Mouse (Mus musculus) CH12.LX (cell line): ENCODE measurements at regions not wholly inside any gene's neighbourhood (a gene's known extent, or its start where the extent isn't known, plus 50 kb on each side); places are given as distances from the start of the nearest gene placed in this dataset.

Source experiments
- DNase-seq: peaks from one replicate; pipeline ENCODE4 v3.0.0-alpha.2; 2013; ENCODE audit errors: extremely low read depth
- H3K27ac ChIP-seq: 2 replicates; pipeline ENCODE4 v1.5.1; 2012; ENCODE audit warnings: low read depth, mild to moderate bottlenecking, control low read depth, moderate library complexity; ENCODE audit not compliant: insufficient read depth
- H3K27me3 ChIP-seq: replicated peaks from 2 replicates; pipeline ENCODE3; 2012; ENCODE audit warnings: inconsistent platforms
- H3K36me3 ChIP-seq, 2 experiments: replicated peaks in 1 of 2; 2 replicates each; pipeline versions ENCODE3 to v1.6.1; 2012; ENCODE audit warnings: inconsistent platforms in 1 of 2, low read length in 1 of 2, mild to moderate bottlenecking in 1 of 2, mixed read lengths in 1 of 2, moderate library complexity in 1 of 2; ENCODE audit not compliant: control insufficient read depth in 1 of 2, insufficient read depth in 1 of 2
- H3K4me1 ChIP-seq, 2 experiments: 2 replicates each; pipeline ENCODE4 v1.6.1; 2012; ENCODE audit warnings: inconsistent platforms in 1 of 2, moderate library complexity in 1 of 2; ENCODE audit not compliant: insufficient read depth in 2 of 2, control insufficient read depth in 1 of 2
- H3K4me2 ChIP-seq: 2 replicates; pipeline ENCODE4 v1.6.1; 2012; ENCODE audit warnings: low read depth, mild to moderate bottlenecking, control low read depth; ENCODE audit not compliant: poor library complexity, insufficient read depth, severe bottlenecking
- H3K4me3 ChIP-seq, 3 experiments: fragments of 150-350 bp in 1 of 3; sonication (generic) in 1 of 3; replicated peaks in 1 of 3; 2 replicates each; pipeline versions ENCODE3 to v1.5.1; 2011 to 2012; ENCODE audit warnings: low read depth in 2 of 3, low read length in 2 of 3, mild to moderate bottlenecking in 2 of 3, moderate library complexity in 2 of 3, control low read depth in 1 of 3, improper control_type of control experiment in 1 of 3, inconsistent platforms in 1 of 3, mixed read lengths in 1 of 3; ENCODE audit not compliant: poor library complexity in 1 of 3
- H3K79me2 ChIP-seq: replicated peaks from 2 replicates; pipeline ENCODE4 v1.6.1; 2012; ENCODE audit warnings: mild to moderate bottlenecking, moderate library complexity; ENCODE audit not compliant: control insufficient read depth, poor library complexity, insufficient read depth, severe bottlenecking; ENCODE audit errors: extremely low read depth
- H3K9ac ChIP-seq: 2 replicates; pipeline ENCODE4 v1.6.1; 2012; ENCODE audit warnings: low read depth, mild to moderate bottlenecking, control low read depth, moderate library complexity; ENCODE audit not compliant: insufficient read depth
- H3K9me3 ChIP-seq: replicated peaks from 2 replicates; pipeline ENCODE3; 2012; ENCODE audit warnings: low read length, inconsistent platforms, mixed read lengths
- CTCF ChIP-seq, 2 experiments: IDR thresholded peaks in 1 of 2; conservative IDR thresholded peaks in 1 of 2; 2 replicates each; pipeline ENCODE4 v1.5.1; 2011 to 2012; ENCODE audit warnings: low read depth in 2 of 2, low read length in 2 of 2, improper control_type of control experiment in 1 of 2, inconsistent platforms in 1 of 2, mild to moderate bottlenecking in 1 of 2, moderate library complexity in 1 of 2
- EP300 ChIP-seq: IDR thresholded peaks from 2 replicates; pipeline ENCODE4 v1.6.1; 2011; ENCODE audit warnings: low read length, improper control_type of control experiment
- ETS1 ChIP-seq: conservative IDR thresholded peaks from 2 replicates; pipeline ENCODE4 v1.6.1; 2012; ENCODE audit warnings: low read depth, mild to moderate bottlenecking, inconsistent platforms, low read length, improper control_type of control experiment, moderate library complexity
- GABPA ChIP-seq: IDR thresholded peaks from 2 replicates; pipeline ENCODE4 v1.6.1; 2012; ENCODE audit warnings: low read depth, low read length, improper control_type of control experiment, inconsistent platforms; ENCODE audit not compliant: insufficient replicate concordance
- HCFC1 ChIP-seq: IDR thresholded peaks from 2 replicates; pipeline ENCODE4 v1.6.1; 2012; ENCODE audit warnings: low read depth, mild to moderate bottlenecking, inconsistent platforms, low read length, improper control_type of control experiment
- JUN ChIP-seq: IDR thresholded peaks from 2 replicates; pipeline ENCODE4 v1.6.1; 2011; ENCODE audit warnings: low read depth, mild to moderate bottlenecking, low read length, improper control_type of control experiment, moderate library complexity; ENCODE audit not compliant: insufficient read depth
- JUND ChIP-seq: conservative IDR thresholded peaks from 2 replicates; pipeline ENCODE4 v1.6.1; 2011; ENCODE audit warnings: low read depth, low read length, improper control_type of control experiment
- MAFK ChIP-seq: IDR thresholded peaks from 2 replicates; pipeline ENCODE4 v1.6.1; 2011; ENCODE audit warnings: low read length, improper control_type of control experiment; ENCODE audit not compliant: insufficient replicate concordance
- MAX ChIP-seq: IDR thresholded peaks from 2 replicates; pipeline ENCODE4 v1.6.1; 2011; ENCODE audit warnings: low read length, improper control_type of control experiment
- MAZ ChIP-seq: IDR thresholded peaks from 2 replicates; pipeline ENCODE4 v1.6.1; 2012; ENCODE audit warnings: low read depth, mild to moderate bottlenecking, inconsistent platforms, low read length, improper control_type of control experiment, moderate library complexity
- MEF2A ChIP-seq: IDR thresholded peaks from 2 replicates; pipeline ENCODE4 v1.6.1; 2014; ENCODE audit warnings: low read depth, mild to moderate bottlenecking, inconsistent platforms, low read length, improper control_type of control experiment, borderline replicate concordance
- MYC ChIP-seq: IDR thresholded peaks from 2 replicates; pipeline ENCODE4 v1.6.1; 2011; ENCODE audit warnings: low read depth, mild to moderate bottlenecking, improper control_type of control experiment, low read length
- NRF1 ChIP-seq: IDR thresholded peaks from 2 replicates; pipeline ENCODE4 v1.6.1; 2014; ENCODE audit warnings: low read depth, mild to moderate bottlenecking, inconsistent platforms, low read length, improper control_type of control experiment, moderate library complexity
- POLR2AphosphoS2 ChIP-seq: IDR thresholded peaks from 2 replicates; pipeline ENCODE4 v1.6.1; 2011; ENCODE audit warnings: low read depth, low read length, improper control_type of control experiment
- RAD21 ChIP-seq: IDR thresholded peaks from 2 replicates; pipeline ENCODE4 v1.6.1; 2011; ENCODE audit warnings: low read depth, mild to moderate bottlenecking, low read length, improper control_type of control experiment, moderate library complexity
- RCOR1 ChIP-seq: conservative IDR thresholded peaks from 2 replicates; pipeline ENCODE4 v1.6.1; 2012; ENCODE audit warnings: low read depth, mild to moderate bottlenecking, inconsistent platforms, low read length, improper control_type of control experiment
- TCF12 ChIP-seq: IDR thresholded peaks from 2 replicates; pipeline ENCODE4 v1.6.1; 2014; ENCODE audit warnings: low read depth, mild to moderate bottlenecking, inconsistent platforms, low read length, improper control_type of control experiment
- UBTF ChIP-seq: IDR thresholded peaks from 2 replicates; pipeline ENCODE4 v1.6.1; 2012; ENCODE audit warnings: low read depth, mild to moderate bottlenecking, inconsistent platforms, low read length, improper control_type of control experiment, moderate library complexity
- USF1 ChIP-seq: IDR thresholded peaks from 2 replicates; pipeline ENCODE4 v1.6.1; 2014; ENCODE audit warnings: low read depth, mild to moderate bottlenecking, inconsistent platforms, low read length, improper control_type of control experiment
- ZC3H11A ChIP-seq: IDR thresholded peaks from 2 replicates; pipeline ENCODE4 v1.6.1; 2012; ENCODE audit warnings: low read depth, mild to moderate bottlenecking, inconsistent platforms, low read length, improper control_type of control experiment
- ZKSCAN1 ChIP-seq: IDR thresholded peaks from 2 replicates; pipeline ENCODE4 v1.6.1; 2012; ENCODE audit warnings: low read depth, inconsistent platforms, low read length, improper control_type of control experiment, borderline replicate concordance
- ZMIZ1 ChIP-seq: IDR thresholded peaks from 2 replicates; pipeline ENCODE4 v1.6.1; 2012; ENCODE audit warnings: low read depth, mild to moderate bottlenecking, inconsistent platforms, low read length, improper control_type of control experiment
- dilution Hi-C: fragments of 300-500 bp; cut with MboI; formaldehyde crosslinking; loops from 2 replicates; pipeline ENCODE4 v1.14.3; 2020; ENCODE audit warnings: low sequenced_read_pairs; ENCODE audit not compliant: extremely low pct_unique_long_range_greater_than_20kb, extremely low pct_ligation_motif_present
- in situ Hi-C: fragments of 300-500 bp; cut with MboI; formaldehyde crosslinking; loops from 3 replicates; pipeline ENCODE4 v1.14.3; 2019; ENCODE audit warnings: low sequenced_read_pairs, low pct_ligation_motif_present, low pct_unique_long_range_greater_than_20kb, mixed read lengths

DNA sequence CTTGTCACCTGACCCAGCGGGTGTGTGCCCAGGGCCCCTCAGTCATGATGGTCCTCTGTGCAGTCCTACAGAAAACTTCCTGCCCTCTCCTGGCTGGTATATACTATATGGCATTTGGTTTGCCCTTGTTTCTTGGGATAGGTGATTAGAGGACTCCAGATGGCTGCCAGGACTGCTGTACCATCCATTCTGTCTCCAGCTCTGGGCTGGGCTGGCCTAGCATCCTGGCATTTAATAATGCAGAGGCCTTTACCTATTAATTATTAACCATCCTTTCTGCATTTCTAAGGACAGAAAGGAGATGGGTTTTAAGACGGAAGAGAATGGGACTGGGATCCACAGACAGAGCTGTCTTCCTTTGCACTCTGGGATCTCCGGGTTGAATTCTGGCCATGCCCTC is 288.7 kb upstream of the Myt1l start:
- H3K4me3 ChIP-seq = no peak overlapping the region
- H3K79me2 ChIP-seq = no peaks in the 10 kb centered on the region
- H3K36me3 ChIP-seq = no peaks in the 10 kb centered on the region
- TF ChIP-seq MAFK = no peak
- TF ChIP-seq NRF1 = no peak
- no peak for TF ChIP-seq UBTF
- TF ChIP-seq ZMIZ1 = no peak
- no peak for TF ChIP-seq MEF2A
- TF ChIP-seq POLR2AphosphoS2 = no peak
- TF ChIP-seq ZKSCAN1 = no peak
- TF ChIP-seq TCF12 = no peak
- TF ChIP-seq JUND = no peak
- TF ChIP-seq USF1 = no peak
- TF ChIP-seq EP300 = no peak
- H3K27ac ChIP-seq = no peak overlapping the region
- H3K4me2 ChIP-seq = no peak overlapping the region
- H3K9ac ChIP-seq = no peak overlapping the region
- DNase-seq = no peak
- no peaks in the 10 kb centered on the region for H3K4me1 ChIP-seq
- H3K27me3 ChIP-seq = no peaks in the 10 kb centered on the region
- dilution Hi-C loops = no loop called here
- in situ Hi-C loops = no loop called here
- H3K9me3 ChIP-seq = no peaks in the 10 kb centered on the region

DNA sequence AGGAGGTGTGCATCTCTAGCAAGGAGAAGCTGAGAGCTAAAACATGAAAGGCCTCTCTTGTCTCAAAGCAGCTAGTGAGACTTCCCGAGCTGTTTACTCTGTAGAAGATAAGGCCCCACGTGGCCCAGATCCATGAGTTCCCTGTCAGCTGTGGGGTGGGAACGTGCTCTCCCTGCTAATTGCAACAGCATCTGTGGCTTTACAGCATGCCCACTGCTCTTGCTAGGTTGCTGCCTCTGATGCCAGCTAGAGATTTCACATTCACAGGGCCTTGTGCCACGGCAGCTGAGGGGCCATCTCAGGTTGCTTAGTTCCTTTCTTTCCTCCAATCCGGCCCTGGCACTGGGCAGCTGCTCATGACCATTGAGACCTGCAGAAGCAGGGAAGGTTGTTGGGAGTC is 288.2 kb upstream of the Myt1l start:
- no peaks in the 10 kb centered on the region for H3K79me2 ChIP-seq
- H3K27me3 ChIP-seq = no peaks in the 10 kb centered on the region
- in situ Hi-C loops = no loop called here
- no peaks in the 10 kb centered on the region for H3K36me3 ChIP-seq
- dilution Hi-C loops = no loop called here
- no peak overlapping the region for H3K4me3 ChIP-seq
- no peak for DNase-seq
- no peaks in the 10 kb centered on the region for H3K4me1 ChIP-seq
- no peaks in the 10 kb centered on the region for H3K9me3 ChIP-seq
- TF ChIP-seq CTCF (conservative IDR thresholded peaks at IDR 0.05 in 1 of 2, IDR thresholded peaks at IDR 0.05 in 1 of 2; ENCODE audit: low read depth in 2 of 2, low read length in 2 of 2) = no peak
- no peak for TF ChIP-seq RCOR1
- no peak for TF ChIP-seq JUN
- no peak for TF ChIP-seq HCFC1
- TF ChIP-seq MYC = no peak
- TF ChIP-seq ETS1 = no peak
- no peak for TF ChIP-seq MAZ
- no peak for TF ChIP-seq MEF2A
- TF ChIP-seq GABPA = no peak
- TF ChIP-seq RAD21 = no peak
- no peak for TF ChIP-seq EP300
- no peak for TF ChIP-seq ZC3H11A
- no peak for TF ChIP-seq POLR2AphosphoS2
- no peak for TF ChIP-seq UBTF
- no peak for TF ChIP-seq MAX
- TF ChIP-seq, all 38 proteins: peak for 0
- Histone ChIP-seq H3K4me2 (no peak overlapping the region), H3K9ac (no peak overlapping the region), H3K27ac (no peak overlapping the region)
